Mouse (Mus musculus) ovary, postnatal 10 days (tissue): ENCODE results near the gene AU040320.

Source experiments
- DNase-seq: peaks from one replicate; pipeline ENCODE4 v3.0.0; 2022; ENCODE audit warnings: low spot score

The AU040320 gene

GRCm38 (mm10) chr4:126753268-126754230, at the start of gene AU040320, which contains the start of gene Ncdn:
Gene AU040320, plus strand, starts transcription at chr4:126753544.
Gene Ncdn, minus strand, starts transcription at chr4:126753438.
- peak; percentile 96 for DNase-seq

GRCm38 (mm10) chr4:126706630-126707438, 46.5 kb upstream of the AU040320 start:
- DNase-seq, result no peak

GRCm38 (mm10) chr4:126707439-126707826, 45.9 kb upstream of the AU040320 start:
- DNase-seq, result no peak

GRCm38 (mm10) chr4:126732111-126732510, 21.2 kb upstream of the AU040320 start:
- no peak for DNase-seq

GRCm38 (mm10) chr4:126732531-126733380, 20.6 kb upstream of the AU040320 start:
- no peak for DNase-seq

GRCm38 (mm10) chr4:126734001-126734603, 19.2 kb upstream of the AU040320 start:
- no peak for DNase-seq

GRCm38 (mm10) chr4:126734700-126735381, 18.5 kb upstream of the AU040320 start:
- no peak for DNase-seq

GRCm38 (mm10) chr4:126735382-126736000, 17.9 kb upstream of the AU040320 start:
- DNase-seq, result no peak

- no peak for DNase-seq
Measured at GRCm38 (mm10) chr4:126736001-126736414, 17.3 kb upstream of the AU040320 start, which contains the start of gene Tfap2e. Gene Tfap2e, minus strand, starts transcription at chr4:126736240.

- DNase-seq, result no peak
Measured at GRCm38 (mm10) chr4:126739966-126740676, 13.2 kb upstream of the AU040320 start.

GRCm38 (mm10) chr4:126741448-126741847, 11.9 kb upstream of the AU040320 start:
- no peak for DNase-seq

- DNase-seq, result no peak
Measured at GRCm38 (mm10) chr4:126742976-126743375, 10.4 kb upstream of the AU040320 start.

GRCm38 (mm10) chr4:126743713-126744112, 9.6 kb upstream of the AU040320 start:
- no peak for DNase-seq

- no peak for DNase-seq
Measured at GRCm38 (mm10) chr4:126744831-126745230, 8.5 kb upstream of the AU040320 start.

- no peak for DNase-seq
Measured at GRCm38 (mm10) chr4:126745506-126746193, 7.7 kb upstream of the AU040320 start.

- no peak for DNase-seq
Measured at GRCm38 (mm10) chr4:126746194-126746840, 7.0 kb upstream of the AU040320 start.

GRCm38 (mm10) chr4:126748381-126748780, 5.0 kb upstream of the AU040320 start:
- DNase-seq, result no peak

- DNase-seq, result no peak
Measured at GRCm38 (mm10) chr4:126749553-126749952, 3.8 kb upstream of the AU040320 start.
